Mouse (Mus musculus): ENCODE data around the gene S1pr5.
A peak's percentile ranks its signal among the peaks of the same experiment; 100 is the strongest.
"Not testable (repeated sequence)": the region's sequence is repeated elsewhere in the genome, so short reads cannot be mapped to it uniquely, and the experiment has no call there.

The S1pr5 gene

DNA sequence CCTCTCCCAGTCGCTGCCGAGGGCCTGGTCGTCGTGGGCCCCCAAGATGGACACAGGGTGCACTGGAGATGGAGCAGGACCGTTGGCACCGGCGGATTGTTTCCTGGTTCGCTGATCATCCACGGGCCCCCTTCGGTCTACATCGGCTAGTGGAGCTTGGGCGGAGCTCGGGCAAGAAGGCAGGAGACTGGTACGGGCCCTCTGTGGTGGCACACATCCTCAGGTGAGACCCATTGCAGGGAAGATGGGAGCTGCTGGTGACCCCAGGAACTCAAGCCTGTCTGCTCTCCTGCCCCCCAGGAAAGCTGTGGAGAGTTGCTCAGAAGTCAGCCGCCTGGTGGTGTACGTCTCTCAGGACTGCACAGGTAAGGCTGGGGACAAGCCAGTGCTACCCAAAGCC, 20.1 kb upstream of the S1pr5 start:
- no peak for DNase-seq (ENCODE audit: low read depth, low spot score)

DNA sequence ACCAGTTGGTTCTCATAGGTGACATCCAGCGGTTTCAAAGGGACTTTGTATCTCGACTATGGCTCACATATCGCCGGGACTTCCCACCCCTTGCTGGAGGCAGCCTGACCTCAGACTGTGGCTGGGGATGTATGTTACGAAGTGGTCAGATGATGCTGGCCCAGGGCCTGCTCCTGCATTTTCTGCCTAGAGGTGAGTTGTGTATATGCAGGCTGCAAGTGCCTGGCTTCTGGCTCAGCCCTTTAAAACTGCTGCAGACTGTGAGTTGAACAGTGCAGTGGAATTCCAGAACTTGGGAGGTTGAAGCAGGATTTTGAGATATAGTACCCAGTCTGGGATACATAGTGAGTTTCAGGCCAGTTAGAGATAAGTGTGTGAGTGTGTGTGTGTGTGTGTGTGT, 18.6 kb upstream of the S1pr5 start:
- no peak for DNase-seq (ENCODE audit: low read depth, low spot score)

DNA sequence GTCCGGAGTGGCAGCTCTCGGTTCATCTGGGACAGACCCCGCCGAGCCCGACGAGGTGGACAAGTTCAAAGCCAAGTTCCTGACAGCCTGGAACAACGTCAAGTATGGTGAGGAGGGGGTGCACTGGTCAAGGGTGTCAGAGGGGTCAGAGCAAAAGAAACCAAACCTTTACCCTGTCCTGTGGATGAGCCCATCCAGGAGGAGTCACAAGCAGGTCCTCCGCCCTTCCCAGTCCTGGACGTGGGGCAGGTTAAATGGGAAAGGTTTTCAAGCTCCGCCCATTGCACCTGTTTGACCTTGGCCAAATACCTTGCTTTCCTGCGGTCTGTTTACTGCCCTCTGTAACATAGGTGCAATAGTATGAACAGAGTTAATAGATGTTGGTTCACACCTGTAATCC, 17.4 kb upstream of the S1pr5 start:
- DNase-seq (ENCODE audit: low read depth, low spot score): peak; percentile 31

DNA sequence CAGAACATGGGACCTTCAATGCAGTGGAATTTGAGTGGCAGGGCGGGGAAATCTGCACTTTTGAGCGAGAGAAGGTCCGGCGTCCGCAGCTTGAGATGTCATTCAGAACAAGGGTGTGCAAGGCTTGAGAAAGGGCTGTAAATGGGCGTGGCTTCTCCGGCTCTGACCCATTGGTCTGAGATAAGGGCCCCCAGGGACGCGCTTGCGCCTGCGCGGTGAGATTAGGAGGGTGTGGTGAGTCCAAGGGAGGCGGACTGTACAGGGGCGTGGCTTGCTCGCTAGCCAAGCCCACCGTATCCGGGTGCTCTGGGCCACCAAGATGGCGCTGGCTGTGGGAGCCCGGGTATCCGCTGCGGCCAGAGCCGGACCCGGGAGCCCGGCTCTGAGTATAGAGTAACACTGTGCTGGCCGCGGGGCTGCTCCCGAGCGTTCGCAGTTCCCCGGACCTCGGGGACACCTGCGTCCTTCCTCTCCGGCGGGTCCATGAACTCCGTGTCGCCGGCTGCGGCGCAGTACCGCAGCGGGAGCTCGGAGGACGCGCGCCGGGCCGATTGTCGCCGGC, 16.8 kb upstream of the S1pr5 start, which contains the start of gene Atg4d:
Gene Atg4d (plus strand): TSS at position 294 of the 562 bp plus-strand sequence.
- peak; percentile 100 for DNase-seq (ENCODE audit: low read depth, low spot score)

DNA sequence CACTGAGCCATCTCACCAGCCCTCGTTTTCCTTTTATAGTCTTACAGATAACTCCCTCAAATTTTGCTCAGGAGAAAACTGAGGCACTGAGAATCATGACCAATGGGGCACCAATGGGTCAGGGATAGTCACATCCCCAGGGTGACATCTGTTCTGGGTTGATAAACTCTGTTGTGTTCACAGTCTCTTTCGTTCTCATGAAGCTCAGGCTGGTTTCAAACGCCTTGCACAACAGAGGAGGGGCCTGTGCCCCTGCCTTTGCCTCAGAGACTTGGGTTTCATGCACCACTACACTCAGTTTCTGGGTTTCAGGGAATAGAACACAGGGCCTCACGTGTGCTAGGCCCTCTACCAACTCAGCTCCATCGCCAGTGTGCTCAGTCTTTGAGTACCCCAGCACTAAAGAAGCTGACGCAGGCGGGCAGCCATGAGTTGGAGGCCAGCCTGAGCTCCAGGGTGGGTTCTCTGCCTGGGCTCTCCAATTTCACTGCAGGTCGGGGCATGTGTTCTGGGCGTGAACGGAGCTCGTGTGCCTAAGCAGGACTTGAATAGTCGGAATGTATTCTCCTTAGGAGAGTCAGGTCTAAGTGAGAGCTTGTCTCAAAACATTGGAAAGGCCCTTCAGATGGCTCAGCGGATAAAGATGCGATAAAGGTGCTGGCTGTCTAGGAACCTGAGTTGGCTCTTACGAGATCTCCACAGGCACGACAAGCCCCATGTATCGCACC, 16.2 kb upstream of the S1pr5 start:
- DNase-seq (ENCODE audit: low read depth, low spot score): no peak

DNA sequence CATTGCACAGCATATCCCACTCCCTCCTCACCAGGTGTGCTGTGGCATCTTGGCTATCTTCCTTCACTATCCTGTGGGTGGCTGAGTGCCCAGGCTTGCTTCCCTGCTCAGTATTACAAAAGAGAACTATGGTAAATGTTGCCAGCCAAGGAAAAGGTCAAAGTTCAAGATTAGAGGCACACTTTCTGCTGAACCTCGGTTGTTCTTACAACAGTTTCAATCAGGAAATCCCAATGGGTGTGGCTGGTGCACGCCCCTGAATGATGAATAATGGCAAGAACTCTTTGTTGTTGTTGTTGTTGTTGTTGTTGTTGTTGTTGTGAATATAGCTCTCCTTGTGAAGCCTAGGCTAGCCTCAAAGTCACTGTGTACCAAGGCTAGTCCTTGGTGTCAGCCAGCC, 13.6 kb upstream of the S1pr5 start:
- peak; percentile 65 for DNase-seq (ENCODE audit: low read depth, low spot score)

DNA sequence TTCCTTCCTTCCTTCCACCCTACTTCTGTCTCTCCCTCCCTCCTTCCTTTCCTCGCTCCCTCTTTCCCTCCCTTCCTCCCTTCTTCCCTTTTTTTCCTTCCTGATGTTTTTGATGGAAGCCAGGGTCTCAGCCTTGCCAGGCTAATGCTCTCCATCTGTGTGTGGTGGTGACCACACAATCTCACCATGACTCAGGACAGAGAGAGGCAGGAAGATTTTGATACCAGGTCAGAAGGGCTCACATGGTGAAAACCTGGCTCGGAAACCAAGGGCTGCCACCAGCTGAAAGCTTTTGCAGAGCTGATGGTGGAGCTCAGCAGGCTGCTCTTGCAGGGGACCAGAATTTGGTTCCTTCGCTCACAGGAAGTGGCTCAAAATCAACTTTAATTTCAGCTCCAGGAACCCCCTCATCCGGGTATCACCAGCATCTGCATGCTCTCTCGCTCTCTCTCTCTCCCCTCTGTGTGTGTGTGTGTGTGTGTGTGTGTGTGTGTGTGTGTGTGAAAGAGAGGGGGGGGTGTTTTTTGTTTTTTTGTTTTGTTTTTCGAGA, 12.3 kb upstream of the S1pr5 start:
- no peak for DNase-seq (ENCODE audit: low read depth, low spot score)

DNA sequence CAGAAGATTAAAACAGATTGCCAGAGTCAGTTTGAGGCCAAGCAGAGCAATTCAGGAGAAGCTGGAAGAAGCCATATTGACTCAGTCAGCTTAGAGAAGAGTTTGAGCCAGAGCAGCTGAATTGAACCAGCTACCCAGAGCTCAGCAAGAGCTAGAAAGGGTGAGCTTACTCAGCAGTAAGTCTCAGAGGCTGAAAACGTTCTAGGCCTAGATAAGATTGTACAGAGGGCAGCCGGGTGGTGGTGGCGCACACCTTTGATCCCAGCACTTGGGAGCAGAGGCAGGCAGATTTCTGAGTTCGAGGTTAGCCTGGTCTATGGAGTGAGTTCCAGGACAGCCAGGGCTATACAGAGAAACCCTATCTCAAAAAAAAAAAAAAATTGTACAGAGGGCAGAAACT, 8.1 kb upstream of the S1pr5 start:
- DNase-seq (ENCODE audit: low read depth, low spot score): not testable (repeated sequence)

DNA sequence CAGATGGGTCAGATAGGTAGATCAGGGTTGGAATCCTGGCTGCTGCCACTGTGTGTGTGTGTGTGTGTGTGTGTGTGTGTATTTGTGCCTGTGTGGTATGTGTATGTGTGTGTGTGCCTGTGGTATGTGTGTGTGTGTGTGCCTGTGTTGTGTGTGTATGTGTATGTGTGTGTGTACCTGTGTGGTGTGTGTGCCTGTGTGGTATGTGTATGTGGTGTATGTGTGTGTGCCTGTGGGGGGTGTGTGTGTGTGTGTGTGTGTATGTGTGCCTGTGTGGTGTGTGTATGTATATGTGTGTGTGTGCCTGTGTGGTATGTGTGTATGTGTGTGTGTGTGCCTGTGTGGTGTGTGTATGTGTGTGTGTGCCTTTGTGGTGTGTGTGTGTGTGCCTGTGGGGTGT, 6.4 kb upstream of the S1pr5 start:
- no peak for DNase-seq (ENCODE audit: low read depth, low spot score)

DNA sequence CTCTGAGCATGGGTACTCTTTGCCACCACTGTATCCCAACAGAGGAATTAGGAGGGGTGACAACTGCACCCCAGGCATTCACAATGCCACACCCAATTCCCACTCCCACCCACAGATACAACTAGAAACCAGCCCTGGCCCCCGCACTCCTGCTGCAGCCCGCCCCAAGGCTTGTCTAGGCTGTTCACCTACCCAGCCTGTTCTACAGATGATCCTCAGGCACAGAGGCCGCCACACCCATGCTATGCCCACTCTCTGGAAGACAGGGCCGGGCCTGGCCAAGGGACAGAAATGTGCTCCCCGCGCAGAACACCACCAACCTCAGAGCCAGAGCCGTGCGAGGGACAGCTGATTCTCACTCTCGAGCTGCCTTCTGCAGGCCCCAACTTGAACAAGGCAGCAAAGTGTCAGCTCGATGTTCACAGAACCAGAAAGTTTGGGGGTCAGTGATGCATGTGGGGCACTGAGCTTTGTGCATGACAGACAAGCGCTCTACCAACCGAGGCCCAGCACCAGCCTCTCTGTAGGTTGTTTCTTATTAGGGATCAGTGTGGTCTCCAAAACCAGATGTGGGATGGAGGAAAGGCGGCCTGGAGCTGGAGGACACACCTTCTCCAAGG, 3.0 kb upstream of the S1pr5 start:
- DNase-seq (ENCODE audit: low read depth, low spot score): no peak

DNA sequence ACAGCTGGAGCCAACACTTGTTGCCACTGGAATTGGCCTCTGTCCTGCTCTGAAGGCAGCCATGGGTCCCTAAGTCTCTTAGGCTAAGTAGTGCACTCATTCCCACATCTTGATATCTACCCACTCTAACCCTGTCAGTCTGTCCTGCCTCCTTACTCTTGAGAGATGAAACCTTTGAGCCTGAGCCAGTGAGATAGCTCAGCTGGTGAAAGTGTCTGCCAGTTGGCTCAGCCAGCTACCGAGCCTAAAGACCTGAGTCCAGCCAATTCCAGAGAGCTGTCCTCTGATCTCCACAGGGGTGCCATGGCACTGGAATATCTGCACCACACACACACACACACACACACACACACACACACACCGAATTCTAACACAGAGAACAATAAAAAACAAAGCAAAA, 2.3 kb upstream of the S1pr5 start:
- DNase-seq (ENCODE audit: low read depth, low spot score): no peak

DNA sequence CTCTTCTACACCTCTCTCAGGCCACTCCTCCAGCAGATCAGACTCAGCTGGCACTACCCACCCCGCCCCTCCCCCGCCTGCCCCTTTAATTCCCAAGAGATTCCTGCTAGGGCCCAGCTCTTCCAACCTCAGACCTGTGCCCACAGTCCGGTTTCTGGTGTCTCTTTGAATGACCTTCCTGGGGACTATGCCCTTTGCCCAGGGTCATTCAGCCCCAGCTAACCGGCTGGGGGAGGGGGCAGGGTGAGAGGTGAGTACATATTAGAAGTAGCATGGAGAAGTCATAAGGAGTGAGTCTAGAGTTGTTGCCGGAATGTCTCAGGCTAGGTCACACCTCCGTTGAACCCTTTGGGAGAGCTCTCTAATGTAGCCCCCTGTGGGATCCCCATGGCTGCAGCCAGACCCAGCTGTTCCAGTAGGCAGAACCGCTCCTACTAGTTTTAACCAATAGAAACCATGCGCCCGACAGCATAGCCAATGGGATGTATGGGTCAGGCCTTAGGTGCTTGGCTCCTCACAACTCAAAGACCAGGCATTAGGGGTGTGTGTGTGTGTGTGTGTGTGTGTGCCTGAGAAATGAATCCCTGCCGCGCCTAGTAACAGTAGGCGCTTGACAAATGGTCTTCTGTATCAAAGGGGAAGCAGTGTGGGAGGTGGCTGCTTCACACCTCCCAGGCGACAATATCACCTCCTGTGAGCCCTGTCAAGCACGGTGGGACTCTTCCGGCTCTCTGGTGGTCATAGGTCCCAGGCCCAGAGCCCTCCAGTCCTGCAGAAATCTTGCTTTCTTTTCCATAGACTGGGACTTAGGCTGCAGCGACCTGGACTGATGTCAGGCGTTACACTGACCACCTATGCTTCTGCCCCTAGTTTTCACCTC, 1.6 kb upstream of the S1pr5 start:
- peak; percentile 30 for DNase-seq (ENCODE audit: low read depth, low spot score)

DNA sequence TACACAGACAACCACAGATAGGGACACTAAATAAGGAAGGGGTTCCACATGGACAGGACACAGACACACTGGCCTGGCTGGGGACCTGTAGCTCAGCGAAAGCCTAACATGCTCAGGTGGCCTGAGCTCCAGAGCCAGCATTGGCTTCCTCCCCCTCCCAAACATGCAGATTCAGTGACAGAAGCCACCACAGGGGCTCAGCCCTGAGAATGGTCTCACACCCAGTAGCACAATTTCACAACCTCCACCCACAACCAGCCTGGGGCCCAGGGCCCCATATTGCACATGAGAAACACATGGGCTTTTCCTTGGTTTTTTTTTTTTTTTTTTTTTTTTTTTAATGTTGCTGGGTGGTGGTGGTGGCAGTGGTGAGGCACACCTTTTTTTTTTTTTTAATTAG, 1.9 kb downstream of the S1pr5 start:
- DNase-seq (ENCODE audit: low read depth, low spot score): no peak

DNA sequence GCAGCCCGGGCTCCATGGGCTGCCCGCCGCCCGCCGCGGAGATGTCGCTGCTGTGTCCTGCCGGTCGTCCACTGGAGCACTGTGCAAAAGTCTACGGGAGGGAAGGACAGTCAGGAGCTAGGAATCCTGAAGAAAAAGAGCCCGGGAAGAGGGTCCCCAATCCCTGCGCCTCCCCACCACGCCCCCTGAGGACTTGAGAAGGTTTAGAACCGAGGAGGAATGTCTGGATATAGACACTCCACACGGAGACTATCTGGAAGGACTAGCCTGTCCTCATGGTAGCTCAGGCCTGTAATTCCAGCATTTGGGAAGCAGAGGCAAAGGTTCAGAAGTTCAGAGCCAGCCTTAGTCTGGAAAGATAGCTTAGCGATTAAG, 3.1 kb downstream of the S1pr5 start:
- DNase-seq (ENCODE audit: low read depth, low spot score): no peak

DNA sequence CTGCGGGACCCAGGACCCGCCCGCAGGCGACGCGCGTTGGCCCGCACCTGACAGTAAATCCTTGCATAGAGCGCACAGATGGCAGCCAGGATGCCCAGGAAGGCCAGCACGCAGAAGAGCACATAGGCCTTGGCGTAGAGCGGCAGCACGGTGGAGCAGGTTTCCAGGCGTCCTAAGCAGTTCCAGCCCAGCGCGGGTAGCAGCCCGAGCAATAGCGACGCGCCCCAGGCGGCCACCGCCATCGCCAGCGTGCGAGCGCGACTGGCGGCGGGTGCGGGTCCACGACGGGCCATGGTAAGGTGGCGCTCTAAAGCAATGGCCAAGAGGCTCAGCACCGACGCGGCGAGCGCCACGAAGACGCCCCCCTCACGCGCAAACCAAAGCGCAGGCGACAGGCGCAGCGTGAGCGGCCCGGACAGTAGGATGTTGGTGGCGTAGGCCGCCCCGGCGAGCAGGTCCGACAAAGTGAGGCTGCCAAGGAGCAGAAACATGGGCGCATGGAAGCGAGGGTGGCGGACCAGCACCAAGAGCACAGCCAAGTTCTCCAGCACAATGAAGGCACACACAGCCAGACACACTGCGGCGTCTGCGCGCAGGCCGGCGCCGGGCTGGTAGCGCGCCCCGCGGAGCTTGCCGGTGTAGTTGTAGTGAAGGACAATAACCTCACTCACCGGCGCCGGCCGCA, 3.7 kb downstream of the S1pr5 start:
- DNase-seq (ENCODE audit: low read depth, low spot score): peak; percentile 73

DNA sequence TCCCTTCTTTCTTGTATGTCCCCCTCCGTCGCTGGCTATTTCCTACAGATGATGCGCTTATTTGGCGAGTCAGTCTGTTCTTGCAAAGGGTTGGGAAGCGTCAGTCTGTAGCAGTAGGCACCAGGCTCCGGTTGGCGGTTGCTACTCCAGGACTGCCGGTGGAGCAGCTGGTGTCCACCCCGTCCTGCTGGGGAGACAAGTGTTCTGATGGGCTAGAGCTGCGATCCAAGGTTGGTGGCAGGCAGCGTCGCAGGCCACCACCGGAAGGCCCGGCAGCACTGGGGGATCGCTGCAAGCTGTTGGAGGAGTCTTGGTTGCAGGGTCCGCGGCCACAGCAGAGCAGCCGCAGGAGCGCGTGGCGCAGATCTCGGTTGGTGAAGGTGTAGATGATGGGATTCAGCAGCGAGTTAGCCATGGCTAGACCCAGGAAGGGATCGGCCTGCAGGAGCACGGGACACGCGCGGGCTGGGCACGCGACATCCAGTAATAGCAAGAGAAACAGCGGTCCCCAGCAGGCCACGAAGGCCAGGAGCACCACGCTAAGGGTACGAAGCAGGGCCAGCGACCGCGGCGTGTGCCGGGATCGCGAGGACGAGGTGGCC, 4.3 kb downstream of the S1pr5 start:
- DNase-seq (ENCODE audit: low read depth, low spot score): peak; percentile 55

DNA sequence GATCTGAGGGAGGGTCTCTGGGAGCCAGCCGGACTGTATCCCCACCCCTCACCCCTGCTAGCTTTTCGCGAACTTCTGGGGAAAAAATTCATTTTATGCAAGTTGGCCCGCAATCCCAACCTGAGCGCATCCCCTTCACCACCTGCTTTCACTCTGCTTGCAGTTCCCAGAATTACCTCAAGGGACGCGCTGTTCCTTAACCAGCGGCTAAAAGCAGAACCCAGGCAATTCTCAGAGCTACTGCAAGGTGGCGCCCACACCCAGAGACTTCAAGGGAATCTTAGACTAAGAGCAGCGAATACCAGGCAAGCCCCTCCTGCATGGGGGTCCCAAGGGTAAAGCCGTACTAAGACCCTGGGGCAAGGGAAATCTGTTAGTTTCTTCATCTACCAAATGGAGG, 6.9 kb downstream of the S1pr5 start:
- peak; percentile 95 for DNase-seq (ENCODE audit: low read depth, low spot score)

DNA sequence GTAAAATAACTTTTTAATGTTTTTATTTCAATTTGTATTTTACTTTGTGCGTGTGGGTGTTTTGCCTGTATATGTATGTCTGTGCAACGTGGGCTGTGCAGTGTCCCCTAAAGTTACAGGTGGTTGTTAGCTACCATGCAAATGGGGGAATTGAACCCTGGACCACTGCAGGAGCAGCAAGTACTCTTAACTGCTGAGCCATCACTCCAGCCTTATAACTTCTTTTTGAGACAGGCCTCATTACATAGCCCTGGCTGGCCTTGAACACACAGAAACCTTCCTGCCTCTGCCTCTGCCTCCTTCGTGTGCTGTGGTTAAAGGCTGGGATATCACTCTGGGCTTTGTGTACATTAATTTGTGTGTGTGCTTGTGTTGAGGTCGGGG, 8.8 kb downstream of the S1pr5 start:
- DNase-seq (ENCODE audit: low read depth, low spot score): no peak

DNA sequence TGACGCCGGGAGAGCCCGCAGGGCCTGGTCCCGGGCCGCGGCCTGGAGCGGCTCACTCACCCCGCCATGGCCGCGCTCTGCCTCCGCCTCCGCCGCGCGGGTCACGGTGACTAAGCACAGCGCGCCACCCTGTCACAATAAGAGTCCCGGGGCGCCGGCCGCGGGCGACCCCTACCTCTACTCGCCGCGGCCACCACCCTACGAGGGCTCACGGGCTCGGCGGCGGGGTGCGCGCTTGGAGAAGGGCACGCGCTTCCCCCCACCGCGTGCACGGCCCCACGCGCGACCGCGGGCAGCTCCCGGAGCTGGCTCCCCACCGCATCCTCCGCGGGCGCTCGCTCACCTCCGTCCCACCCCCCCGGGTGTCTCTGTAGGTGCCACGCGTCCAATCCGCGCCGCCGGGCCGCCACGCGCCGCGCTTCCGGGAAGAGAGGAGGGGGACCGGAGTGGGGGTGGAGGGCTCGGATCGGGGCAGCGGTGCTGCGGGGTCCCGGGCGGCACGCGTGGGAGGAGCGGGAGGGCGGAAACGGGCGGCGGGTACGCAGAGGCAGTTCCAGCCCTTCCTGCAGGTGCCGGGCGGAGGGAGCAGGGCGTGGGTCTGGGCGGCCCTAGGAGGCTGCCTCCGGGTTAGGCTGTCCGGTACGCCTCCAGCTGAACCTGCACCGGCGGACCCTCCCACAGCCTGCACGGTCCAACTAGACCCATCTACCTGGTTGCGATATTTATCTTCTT, 9.3 kb downstream of the S1pr5 start, which contains the start of gene Keap1:
Gene Keap1 (minus strand): TSS at position 629 of the 732 bp plus-strand sequence.
- DNase-seq (ENCODE audit: low read depth, low spot score): peak; percentile 87

Data from ZHBTc4 (cell line).